Mouse (Mus musculus) E14TG2a.4 (cell line): Measurements from ENCODE around the gene Selenon.

Experiments
- CTCF ChIP-seq: conservative IDR thresholded peaks from 2 replicates; pipeline ENCODE4 v1.5.1; 2014; ENCODE audit warnings: low read length
- NANOG ChIP-seq: IDR thresholded peaks from 2 replicates; pipeline ENCODE4 v1.6.1; 2014; ENCODE audit warnings: borderline replicate concordance, low read length, mixed read lengths
- POU5F1 ChIP-seq: IDR thresholded peaks from 2 replicates; pipeline ENCODE4 v1.6.1; 2014; ENCODE audit warnings: low read length, borderline replicate concordance

DNA sequence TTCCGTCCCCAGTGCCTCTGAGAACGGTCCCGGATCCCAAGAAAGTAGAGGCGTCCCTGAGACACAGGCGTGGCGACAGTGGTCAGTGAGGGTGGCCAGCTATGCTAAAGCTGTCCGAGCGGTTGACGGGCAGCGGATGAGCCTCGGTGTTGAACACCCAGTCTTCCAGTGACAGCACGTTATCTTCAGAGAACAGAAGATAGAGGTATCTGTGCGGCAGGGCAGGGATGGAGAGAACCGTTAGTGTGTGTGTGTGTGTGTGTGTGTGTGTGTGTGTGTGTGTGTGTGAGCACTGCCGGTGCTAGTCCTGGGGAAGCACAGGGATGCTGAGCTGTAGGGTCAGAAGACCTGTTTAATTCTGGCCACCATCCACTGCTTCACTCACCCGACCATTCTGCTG, 11.7 kb upstream of the Selenon start:
- TF ChIP-seq CTCF = no peak
- no peak for TF ChIP-seq POU5F1
- no peak for TF ChIP-seq NANOG
